Mouse (Mus musculus): ENCODE measurements around the gene Tapbp. TPM values are rescaled to one million over a fixed set of nuclear protein-coding genes. Genes with fewer than 3 reads are reported as not detected.

The Tapbp gene
- total and polyA plus RNA-seq, 2 experiments from 2014 or later, result 29.1 to 44.4 TPM

GRCm38 (mm10) chr17:33908331-33909076 is 7.2 kb upstream of the Tapbp start:
- Histone ChIP-seq H3K36me3 (ENCODE audit: insufficient read depth, low read length) (peaks cover 18% of the 10 kb centered on the region; the same call in 1 of the 2 replicates), H3K4me3 (ENCODE audit: low read depth, low read length) (peak overlapping the region; percentile 52), H3K9me3 (ENCODE audit: low read length) (no peaks in the 10 kb centered on the region), H3K9ac (replicated peaks; ENCODE audit: low read length, poor library complexity, severe bottlenecking) (peak overlapping the region; percentile 80), H3K27me3 (ENCODE audit: insufficient read depth, low read length) (no peaks in the 10 kb centered on the region), H3K4me2 (ENCODE audit: low read depth, low read length, poor library complexity, severe bottlenecking) (peak overlapping the region; percentile 92), H3K4me1 (ENCODE audit: insufficient read depth, low read length) (peaks cover 5% of the 10 kb centered on the region; the same call in 1 of the 2 replicates), H3K27ac (ENCODE audit: low read depth, low read length) (peak overlapping the region; percentile 93)
- TF ChIP-seq CTCF (IDR thresholded peaks at IDR 0.05), result no peak
- peak; percentile 44 for ATAC-seq (ENCODE audit: low FRiP score)
- WGBS, result under 1% methylated on average over 42 of the region's 44 CpGs
- peak; percentile 63 for DNase-seq (ENCODE audit: low spot score)

GRCm38 (mm10) chr17:33909077-33909868 is 6.4 kb upstream of the Tapbp start, which contains the start of gene Daxx:
Gene Daxx (plus strand): TSS chr17:33909414.
- Histone ChIP-seq H3K27me3 (ENCODE audit: insufficient read depth, low read length) (no peaks in the 10 kb centered on the region), H3K4me3 (ENCODE audit: low read depth, low read length) (peak within 1 kb of the TSS; percentile 52), H3K9ac (replicated peaks; ENCODE audit: low read length, poor library complexity, severe bottlenecking) (peak within 1 kb of the TSS; percentile 80), H3K4me1 (ENCODE audit: insufficient read depth, low read length) (peaks cover 5% of the 10 kb centered on the region; the same call in 1 of the 2 replicates), H3K9me3 (ENCODE audit: low read length) (no peaks in the 10 kb centered on the region), H3K36me3 (ENCODE audit: insufficient read depth, low read length) (peaks cover 26% of the 10 kb centered on the region), H3K4me2 (ENCODE audit: low read depth, low read length, poor library complexity, severe bottlenecking) (peak within 1 kb of the TSS; percentile 92), H3K27ac (ENCODE audit: low read depth, low read length) (peak within 1 kb of the TSS; percentile 93)
- peak; percentile 6 for TF ChIP-seq CTCF (IDR thresholded peaks at IDR 0.05)
- WGBS, result under 1% methylated on average over 66 of the region's 68 CpGs
- ATAC-seq (ENCODE audit: low FRiP score), result peak; percentile 96
- DNase-seq (ENCODE audit: low spot score), result peak; percentile 99

- no peaks in the 10 kb centered on the region for H3K27me3 ChIP-seq (ENCODE audit: insufficient read depth, low read length)
- H3K4me3 ChIP-seq (ENCODE audit: low read depth, low read length), result peak overlapping the region; percentile 52
- peak overlapping the region; percentile 62 for H3K27ac ChIP-seq (ENCODE audit: low read depth, low read length)
- under 1% methylated on average over 14 of the region's 14 CpGs for WGBS
- peak overlapping the region; percentile 92 for H3K4me2 ChIP-seq (ENCODE audit: low read depth, low read length, poor library complexity, severe bottlenecking)
- peaks cover 5% of the 10 kb centered on the region; the same call in 1 of the 2 replicates for H3K4me1 ChIP-seq (ENCODE audit: insufficient read depth, low read length)
- DNase-seq (ENCODE audit: low spot score), result peak; percentile 21
- peak overlapping the region; percentile 58 for H3K9ac ChIP-seq (replicated peaks; ENCODE audit: low read length, poor library complexity, severe bottlenecking)
- peaks cover 27% of the 10 kb centered on the region for H3K36me3 ChIP-seq (ENCODE audit: insufficient read depth, low read length)
- peak; percentile 1 for ATAC-seq (ENCODE audit: low FRiP score)
- TF ChIP-seq CTCF (IDR thresholded peaks at IDR 0.05), result no peak
- no peaks in the 10 kb centered on the region for H3K9me3 ChIP-seq (ENCODE audit: low read length)
These were observed 5.8 kb upstream of the Tapbp start for GRCm38 (mm10) chr17:33909869-33910250.

GRCm38 (mm10) chr17:33910346-33911051 is 5.2 kb upstream of the Tapbp start:
- Histone ChIP-seq H3K9me3 (ENCODE audit: low read length) (no peaks in the 10 kb centered on the region), H3K4me3 (ENCODE audit: low read depth, low read length) (peak overlapping the region; percentile 52), H3K27ac (ENCODE audit: low read depth, low read length) (no peak overlapping the region; the same call in 1 of the 2 replicates), H3K4me1 (ENCODE audit: insufficient read depth, low read length) (peaks cover 5% of the 10 kb centered on the region; the same call in 1 of the 2 replicates), H3K27me3 (ENCODE audit: insufficient read depth, low read length) (no peaks in the 10 kb centered on the region), H3K9ac (replicated peaks; ENCODE audit: low read length, poor library complexity, severe bottlenecking) (peak overlapping the region; percentile 58; the same call in 1 of the 2 replicates), H3K36me3 (ENCODE audit: insufficient read depth, low read length) (peaks cover 27% of the 10 kb centered on the region), H3K4me2 (ENCODE audit: low read depth, low read length, poor library complexity, severe bottlenecking) (peak overlapping the region; percentile 92)
- TF ChIP-seq CTCF (IDR thresholded peaks at IDR 0.05), result peak; percentile 46
- DNase-seq (ENCODE audit: low spot score), result no peak
- WGBS, result 56% methylated on average over 11 of the region's 11 CpGs
- no peak for ATAC-seq (ENCODE audit: low FRiP score)

- Histone ChIP-seq H3K4me3 (ENCODE audit: low read depth, low read length) (no peak overlapping the region), H3K4me2 (ENCODE audit: low read depth, low read length, poor library complexity, severe bottlenecking) (no peak overlapping the region), H3K36me3 (ENCODE audit: insufficient read depth, low read length) (peaks cover 27% of the 10 kb centered on the region), H3K9ac (replicated peaks; ENCODE audit: low read length, poor library complexity, severe bottlenecking) (no peak overlapping the region), H3K4me1 (ENCODE audit: insufficient read depth, low read length) (peaks cover 5% of the 10 kb centered on the region; the same call in 1 of the 2 replicates), H3K27me3 (ENCODE audit: insufficient read depth, low read length) (no peaks in the 10 kb centered on the region), H3K27ac (ENCODE audit: low read depth, low read length) (no peak overlapping the region), H3K9me3 (ENCODE audit: low read length) (no peaks in the 10 kb centered on the region)
- WGBS, result 92% methylated on average over 31 of the region's 31 CpGs
- ATAC-seq (ENCODE audit: low FRiP score) (no peak), DNase-seq (ENCODE audit: low spot score) (no peak)
- TF ChIP-seq CTCF (IDR thresholded peaks at IDR 0.05), result no peak
These were observed 4.5 kb upstream of the Tapbp start for GRCm38 (mm10) chr17:33911052-33911812.

Measured in midbrain, postnatal 0 days (tissue).